Mouse (Mus musculus): ENCODE results near the gene Higd2a.
"Not testable (repeated sequence)": the region's sequence is repeated elsewhere in the genome, so short reads cannot be mapped to it uniquely, and the experiment has no call there.

Gene Higd2a

DNA sequence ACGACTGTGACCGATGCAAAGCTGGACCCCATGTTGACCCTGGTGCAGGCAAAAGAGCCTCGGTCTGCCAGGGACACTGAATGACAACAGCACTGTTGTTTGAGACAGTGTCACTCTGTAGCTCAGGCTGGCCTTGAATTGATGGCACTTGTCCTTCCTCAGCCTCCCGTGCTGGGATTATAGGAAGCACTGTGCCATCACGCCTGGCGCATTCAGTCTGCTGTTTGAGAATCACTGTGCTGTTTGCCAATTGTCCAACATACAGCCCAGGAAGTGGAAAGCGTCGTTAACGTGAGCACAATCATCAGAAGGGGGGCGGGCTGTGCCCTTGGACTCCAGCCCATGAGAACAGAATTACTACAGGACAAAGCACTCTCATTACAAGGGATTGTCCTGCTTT lies 7.9 kb upstream of the Higd2a start:
- DNase-seq (ENCODE audit: low spot score), result no peak

DNA sequence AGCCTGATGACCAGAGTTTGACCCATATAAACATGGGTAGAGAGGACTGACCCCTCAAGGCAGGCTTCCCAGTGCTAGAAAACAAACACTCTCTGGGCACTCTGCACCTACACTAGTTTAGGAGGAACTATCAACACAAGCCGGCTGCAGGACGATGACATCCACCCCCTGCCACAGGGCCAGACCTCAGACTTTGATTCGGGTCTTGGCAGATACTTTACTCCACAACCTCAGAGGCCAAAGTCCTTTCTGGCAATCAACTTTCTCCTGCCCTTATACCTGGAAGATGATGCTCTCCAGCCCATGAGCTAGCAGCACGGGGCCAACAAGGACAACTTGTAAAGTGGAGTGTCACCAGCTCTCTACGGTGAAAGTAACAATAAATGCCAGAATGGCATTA lies 7.1 kb upstream of the Higd2a start:
- no peak for DNase-seq (ENCODE audit: low spot score)

DNA sequence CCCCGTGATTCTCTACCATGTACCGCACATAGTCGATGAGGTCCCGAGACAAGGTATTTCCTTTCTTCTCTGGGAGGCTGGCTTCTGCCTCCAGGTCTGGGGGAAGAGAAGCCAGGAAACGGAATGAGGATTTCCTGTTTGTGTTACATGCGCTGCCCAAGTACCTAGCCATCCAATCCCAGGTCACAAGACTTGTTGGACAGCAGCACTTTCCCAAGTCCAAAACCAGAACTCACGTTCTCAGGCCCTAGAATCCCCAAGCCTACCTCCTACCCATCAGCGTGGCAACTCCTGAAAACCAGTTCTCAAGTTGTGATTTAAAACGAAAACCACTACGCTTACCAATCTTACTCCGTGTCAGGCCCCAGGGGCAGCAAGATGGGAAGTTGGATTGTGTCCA lies 4.2 kb upstream of the Higd2a start:
- DNase-seq (ENCODE audit: low spot score), result no peak

DNA sequence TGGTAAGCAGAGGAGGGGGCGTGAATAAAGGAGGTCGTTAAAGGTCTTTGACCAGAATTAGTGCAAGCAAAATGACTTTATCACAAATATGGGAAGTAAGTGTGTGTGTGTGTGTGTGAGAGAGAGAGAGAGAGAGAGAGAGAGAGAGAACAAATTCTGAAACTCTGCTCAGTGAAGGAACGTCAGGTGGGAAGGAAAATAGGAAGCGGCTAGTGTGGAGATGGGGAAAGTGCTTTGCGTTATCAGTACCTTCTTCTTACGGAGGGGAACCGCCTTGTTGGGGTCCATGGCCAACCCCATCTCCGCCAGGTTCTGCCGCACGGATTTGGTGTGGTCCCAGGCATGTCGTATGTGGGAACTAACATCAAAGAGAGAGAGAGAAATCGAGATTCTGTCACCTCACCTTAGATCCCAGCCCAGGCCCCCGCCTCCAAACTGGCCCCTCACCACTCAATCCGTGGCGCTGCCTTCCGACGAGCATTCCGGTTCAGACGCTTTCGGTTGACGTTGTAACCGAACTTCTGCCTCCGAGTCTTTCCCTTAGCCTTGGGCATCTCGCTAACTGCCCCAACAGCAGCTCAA lies 502 bp upstream of the Higd2a start:
- no peak for DNase-seq (ENCODE audit: low spot score)

DNA sequence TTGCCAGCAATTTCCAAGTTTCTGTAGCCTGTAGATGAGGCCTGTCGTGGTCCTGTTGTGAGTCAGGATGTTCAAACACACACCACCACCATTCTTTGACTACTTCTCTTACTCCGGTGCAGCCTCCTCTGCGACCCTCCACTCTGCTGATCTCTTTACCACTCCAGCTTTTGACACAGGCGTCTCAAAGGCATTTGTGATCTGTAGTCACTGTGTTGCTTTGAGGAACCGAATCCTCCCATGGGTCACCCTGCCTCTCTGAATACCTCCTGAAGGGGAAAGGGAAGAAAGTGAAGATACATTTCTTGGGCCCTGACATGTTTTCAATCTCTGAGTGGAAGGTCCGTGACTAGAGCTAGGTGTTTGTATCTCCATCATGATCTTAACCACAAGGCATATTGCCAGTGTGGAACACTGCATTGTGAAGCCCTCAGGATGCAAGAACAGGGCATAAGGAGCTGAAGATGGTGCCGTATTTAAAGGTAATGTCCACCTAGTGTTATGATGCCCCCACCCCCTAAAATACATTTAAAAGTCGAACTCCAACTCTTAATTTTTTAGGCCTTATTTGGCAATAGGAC lies 1.9 kb downstream of the Higd2a start:
- DNase-seq (ENCODE audit: low spot score), result no peak

DNA sequence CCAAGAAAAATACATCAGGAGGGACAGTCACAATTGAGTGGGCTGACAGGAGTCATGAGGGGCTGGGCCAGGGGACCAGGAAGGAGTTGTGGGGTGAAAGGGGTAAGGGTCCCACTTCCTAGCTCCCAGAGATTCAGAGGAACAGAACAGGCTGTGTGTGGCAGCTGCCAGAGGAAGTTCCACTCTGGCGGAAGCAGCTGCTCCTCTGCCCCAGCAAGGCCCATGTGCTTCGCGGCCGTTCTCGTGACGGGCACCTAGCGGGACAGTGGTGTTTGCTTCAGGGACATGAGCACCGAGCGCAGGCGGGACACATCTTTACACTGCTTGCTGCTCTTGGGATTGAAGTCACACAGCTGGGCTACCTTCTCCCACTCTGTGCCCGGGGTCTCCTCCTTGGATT lies 3.6 kb downstream of the Higd2a start:
- no peak for DNase-seq (ENCODE audit: low spot score)

DNA sequence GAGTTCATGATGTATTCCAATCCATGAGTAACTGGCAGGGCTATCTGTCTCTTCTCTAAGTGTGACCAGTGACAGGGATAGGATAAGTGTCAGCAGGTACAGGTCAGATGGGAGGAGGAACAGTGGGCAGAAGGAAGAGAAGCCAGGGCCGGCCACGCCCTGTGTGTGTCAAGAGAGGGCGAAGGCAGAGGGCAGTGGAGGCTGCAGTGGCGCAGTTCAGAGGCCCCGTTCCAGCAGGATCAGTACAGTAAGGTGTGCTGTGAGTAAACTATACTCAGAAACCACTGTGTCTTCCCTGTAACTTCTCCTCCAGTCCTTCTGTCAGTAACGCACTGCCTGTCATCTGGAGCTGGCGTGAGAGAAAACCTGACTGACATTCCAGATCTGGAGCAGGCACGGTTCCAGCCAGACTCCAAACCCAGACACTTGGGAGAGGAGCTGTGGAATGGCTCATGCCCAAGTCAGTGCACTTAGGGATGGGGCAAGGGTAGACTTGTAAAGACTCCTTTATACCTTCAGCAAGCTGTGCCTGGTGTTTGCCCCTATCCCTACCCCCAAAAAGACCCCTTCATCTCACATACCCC lies 6.2 kb downstream of the Higd2a start:
- no peak for DNase-seq (ENCODE audit: low spot score)

DNA sequence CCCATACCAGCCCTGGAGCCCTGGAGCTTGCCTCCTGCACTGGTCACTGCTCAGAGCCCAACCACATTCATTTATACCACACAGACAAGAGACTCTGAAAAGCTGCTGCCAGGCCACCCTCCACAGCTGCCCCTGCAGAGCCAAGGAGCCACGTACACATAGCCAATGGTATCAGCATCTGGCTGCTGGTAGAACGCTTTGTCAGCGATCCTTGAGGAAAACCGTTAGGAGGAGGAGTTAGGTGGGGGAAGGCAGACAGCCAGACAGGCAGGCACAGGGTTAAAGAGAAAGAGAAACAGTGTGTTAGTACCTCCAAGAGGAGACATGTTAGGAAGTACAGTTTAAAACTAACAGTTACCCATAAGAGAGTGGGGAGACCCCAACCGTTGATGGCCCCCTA lies 6.9 kb downstream of the Higd2a start:
- DNase-seq (ENCODE audit: low spot score), result no peak

DNA sequence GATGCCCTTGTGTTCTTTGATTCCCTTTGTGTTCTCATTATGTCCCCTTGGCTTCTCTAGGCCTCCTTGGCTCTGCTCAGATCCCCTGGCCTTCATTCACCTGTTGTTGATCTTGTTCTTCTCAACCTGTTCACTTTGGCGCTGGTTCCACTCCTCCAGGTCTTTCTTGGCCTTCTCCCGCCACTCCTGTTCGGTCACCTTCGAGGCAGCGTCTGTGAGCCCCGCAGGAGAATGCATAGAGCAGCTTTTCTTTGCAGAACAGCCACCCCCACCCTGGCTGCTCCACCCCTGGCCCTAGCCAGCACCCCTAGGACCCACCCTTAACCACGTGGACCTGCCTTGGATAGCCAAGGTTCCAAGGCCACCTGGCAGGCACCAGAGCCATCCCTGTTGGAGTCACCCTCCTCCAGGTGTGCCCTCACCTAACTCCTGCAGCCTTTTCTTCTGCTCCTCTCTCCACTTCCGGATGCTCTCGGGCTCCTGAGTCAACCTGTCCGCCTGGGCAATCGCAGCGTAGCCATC lies 8.7 kb downstream of the Higd2a start:
- DNase-seq (ENCODE audit: low spot score), result no peak

DNA sequence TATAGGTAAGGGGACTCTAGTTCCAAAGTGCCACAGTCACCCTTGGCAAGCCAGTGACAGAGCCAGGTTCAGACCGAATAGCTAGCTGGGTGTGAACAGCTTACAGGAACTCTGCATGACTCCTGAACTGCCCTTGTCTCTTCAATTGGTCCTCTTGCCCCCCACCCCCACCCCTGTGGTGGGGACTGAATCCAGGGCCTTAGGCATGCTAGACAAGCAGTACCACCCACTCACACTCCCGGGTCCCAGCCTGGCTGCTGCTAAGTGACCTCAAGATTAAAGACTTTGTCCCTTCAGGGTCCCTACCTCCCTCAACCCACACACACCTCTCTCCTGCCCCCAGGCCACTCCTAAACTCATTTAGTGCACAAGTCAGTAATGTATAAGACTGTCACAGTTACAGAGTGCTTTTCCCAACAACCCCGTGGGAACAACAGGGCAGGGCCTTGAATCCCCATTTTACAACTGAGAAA lies 12.7 kb downstream of the Higd2a start:
- DNase-seq (ENCODE audit: low spot score), result no peak

DNA sequence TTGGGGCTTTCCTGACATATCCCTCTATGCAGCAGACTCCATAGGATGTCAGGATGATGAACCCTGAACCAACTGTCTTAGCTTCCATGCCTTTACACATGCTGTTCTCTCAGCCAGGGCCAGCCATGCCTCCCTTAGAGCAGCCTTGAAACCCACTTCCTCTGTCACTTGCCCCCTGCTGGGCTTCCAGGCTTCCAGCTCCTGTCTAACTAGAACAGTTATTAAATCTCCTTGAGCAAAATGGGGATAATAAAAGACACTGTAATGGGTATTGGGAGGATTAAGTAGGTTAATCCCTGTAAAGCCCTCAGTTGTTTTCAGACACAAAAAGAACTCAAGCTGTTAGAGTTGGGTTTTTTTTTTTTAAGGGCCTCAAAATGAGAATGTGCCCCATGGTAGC lies 13.5 kb downstream of the Higd2a start:
- DNase-seq (ENCODE audit: low spot score), result no peak

DNA sequence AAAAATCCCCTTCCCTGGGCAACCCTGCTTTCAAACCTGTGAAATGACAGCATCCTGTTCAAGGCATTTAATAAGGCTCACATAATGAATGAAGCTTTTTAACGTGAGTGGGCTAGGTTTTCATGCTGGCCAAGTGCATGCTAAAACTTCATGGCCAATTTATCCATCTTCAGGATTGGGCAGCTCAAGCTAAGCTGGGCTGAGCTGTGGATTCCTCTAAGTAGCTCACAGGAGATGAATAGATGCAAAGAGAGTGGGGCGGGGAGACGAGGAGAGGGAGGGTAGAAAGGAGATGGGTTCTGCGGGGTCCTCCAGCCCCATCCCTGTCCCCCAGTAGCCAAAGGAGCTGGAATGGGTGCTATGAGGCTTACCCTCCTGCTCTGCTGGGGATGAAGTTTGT lies 14.2 kb downstream of the Higd2a start:
- no peak for DNase-seq (ENCODE audit: low spot score)

DNA sequence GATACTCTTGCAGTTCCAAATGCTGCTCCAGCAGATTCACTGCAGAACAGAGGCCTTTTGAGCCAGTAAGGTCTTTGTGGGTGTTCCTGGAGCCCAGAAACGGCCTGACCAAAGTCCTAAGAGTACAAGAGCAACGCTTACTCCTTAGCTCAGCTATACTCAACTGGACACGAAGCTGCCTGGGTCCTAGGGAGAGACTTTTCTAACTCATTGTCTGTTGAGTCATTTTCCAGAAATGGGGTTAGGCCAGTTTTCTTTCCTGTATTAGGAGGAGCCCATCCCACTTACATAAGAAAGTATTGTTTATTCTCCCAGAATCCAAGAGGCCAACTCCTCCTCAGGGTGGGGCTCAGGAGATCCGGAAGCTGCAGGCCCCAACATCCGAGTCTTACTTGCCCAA lies 15.4 kb downstream of the Higd2a start:
- no peak for DNase-seq (ENCODE audit: low spot score)

DNA sequence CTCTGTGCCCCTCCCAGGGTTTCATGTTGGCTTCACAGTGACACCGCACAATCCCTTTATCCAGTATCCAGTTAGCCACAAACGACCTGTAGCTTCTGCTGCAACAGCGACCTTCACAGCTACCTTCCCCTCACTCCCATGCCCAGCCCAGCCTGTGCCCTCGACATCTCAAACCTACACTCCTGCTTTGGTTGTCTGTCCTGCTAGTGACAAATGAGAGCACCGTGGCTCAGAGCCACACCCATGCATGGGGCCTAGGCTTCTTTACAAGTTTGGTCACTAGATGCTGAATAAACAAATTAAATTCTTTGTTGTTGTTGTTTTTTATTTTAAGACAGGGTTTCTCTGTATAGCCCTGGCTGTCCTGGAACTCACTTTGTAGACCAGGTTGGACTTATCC lies 17.2 kb downstream of the Higd2a start:
- no peak for DNase-seq (ENCODE audit: low spot score)

DNA sequence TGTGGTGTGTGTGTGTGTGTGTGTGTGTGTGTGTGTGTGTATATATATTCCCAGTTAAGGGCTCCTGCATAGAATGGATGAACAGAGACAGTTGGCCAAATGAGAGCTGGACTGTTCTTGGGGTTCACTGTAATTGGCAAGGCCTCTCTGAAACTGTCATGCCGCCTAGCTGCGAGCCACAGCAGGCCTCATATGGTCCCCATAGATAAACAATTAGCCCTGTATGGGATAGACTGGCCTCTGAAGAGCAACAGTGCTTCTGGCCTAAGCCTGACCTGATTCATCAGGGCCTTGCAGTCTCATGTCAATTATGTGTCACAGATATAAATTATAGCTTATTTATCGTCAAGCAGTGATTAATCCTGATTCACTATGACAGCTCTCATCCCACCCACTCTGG lies 18.0 kb downstream of the Higd2a start:
- no peak for DNase-seq (ENCODE audit: low spot score)

DNA sequence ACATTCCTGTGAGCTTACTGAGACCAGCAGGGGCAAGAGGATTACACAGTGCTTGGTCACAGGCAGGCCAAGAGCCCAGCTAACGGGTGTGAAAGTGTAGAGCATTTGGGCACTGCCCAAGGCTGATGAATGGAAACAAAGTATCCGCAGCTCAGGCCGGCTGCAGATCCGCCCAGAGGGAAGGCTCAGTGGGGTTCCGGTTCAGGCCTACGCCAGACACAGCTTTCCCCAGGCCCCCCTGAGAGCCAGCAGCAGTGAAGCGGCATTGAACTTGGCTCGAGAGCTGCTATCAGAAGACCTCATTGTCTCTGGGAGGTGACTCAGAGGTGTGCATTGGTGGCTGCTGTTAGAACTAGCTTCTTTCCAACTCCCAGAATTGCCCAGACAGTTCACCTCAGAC lies 18.7 kb downstream of the Higd2a start:
- DNase-seq (ENCODE audit: low spot score), result peak; percentile 26

DNA sequence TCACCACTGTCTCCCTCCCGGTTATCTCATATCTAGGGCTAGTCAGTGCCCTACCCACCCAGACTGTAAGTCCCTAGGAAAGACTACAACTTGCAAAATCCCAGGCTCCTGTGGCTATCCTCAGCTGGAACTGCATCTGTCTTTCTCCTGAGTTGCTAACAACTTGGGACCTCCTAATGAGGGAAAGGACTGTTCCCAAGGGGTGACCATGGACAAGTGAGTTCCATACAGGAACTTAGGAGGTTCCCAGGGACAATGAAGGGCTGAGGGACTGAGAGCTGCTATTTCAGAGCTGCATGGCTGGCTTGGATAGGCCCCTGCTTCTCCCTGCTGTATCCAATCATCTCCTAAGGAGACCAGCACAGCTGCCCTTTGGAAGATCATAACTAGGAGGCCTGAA lies 19.3 kb downstream of the Higd2a start:
- no peak for DNase-seq (ENCODE audit: low spot score)

DNA sequence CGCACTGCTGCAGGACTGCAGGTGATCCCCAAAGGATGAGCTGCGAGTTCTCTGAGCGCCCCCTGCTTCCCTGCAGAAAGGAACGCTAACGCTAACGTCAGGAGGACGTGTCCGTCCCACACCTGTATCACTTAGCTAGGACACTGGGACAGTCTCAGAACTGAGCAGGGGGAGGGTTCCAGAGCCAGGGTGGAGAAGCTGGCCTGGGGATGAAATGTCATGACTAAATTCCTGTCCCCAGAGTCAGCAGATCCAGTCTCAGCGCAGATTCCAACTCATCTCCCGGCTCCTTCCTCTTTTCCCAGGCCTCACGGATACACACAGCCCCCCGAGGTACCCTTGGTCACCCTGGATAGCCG lies 20.6 kb downstream of the Higd2a start:
- peak; percentile 33 for DNase-seq (ENCODE audit: low spot score)

DNA sequence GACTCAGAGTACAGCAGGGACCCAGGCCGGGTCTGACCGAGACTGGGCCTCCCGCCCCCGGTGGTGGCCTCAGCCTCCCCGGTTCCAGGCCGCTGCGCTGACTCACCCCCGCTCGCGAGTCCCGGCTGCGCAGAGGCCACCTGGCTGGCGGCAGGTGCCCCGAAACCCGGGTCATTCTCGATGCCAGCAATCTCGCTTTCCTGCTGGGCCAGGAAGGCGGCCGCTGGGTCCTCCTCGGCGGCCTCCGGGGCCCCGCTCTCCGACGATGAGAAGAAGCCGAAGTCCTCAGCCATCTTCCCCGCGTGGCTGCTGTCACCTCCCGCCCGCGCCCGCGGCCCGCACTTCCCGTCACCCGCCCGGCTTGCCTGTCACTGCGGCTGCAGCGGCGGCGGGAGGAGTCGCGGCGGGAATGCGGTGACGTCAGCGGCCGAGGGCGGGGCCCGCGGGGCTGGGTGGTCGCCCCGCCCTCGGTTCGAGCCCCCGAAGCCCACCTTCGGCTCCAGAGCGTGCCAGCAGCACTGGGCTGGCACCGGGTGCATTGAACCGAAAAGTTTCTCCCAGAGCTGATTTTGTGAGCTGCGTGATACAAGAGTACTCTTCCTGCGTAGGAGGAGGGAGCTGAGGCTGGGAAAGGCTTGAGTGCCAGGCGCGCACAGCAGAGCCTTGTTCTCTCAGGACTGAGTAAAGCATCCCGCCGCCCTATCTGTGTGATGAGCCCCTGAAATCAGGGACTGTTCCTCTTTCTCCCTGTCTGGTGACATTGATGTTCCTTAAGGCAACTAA lies 21.2 kb downstream of the Higd2a start, which contains the start of gene Cltb:
Gene Cltb, minus strand, starts transcription at position 373 of the 783 bp plus-strand sequence.
- DNase-seq (ENCODE audit: low spot score), result peak; percentile 94

DNA sequence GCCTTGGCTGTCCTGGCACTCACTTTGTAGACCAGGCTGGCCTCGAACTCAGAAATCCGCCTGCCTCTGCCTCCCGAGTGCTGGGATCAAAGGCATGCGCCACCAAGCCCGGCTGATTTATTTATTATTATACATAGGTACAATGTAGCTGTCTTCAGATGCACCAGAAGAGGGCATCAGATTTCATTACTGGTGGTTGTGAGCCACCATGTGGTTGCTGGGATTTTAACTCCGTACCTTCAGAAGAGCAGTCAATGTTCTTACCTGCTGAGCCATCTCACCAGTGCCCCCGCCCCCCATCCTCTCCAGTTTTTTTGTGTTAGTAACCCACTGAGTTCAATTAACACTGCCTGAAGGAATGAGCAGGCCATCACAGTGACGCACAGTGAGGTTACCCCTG lies 23.1 kb downstream of the Higd2a start:
- not testable (repeated sequence) for DNase-seq (ENCODE audit: low spot score)

DNA sequence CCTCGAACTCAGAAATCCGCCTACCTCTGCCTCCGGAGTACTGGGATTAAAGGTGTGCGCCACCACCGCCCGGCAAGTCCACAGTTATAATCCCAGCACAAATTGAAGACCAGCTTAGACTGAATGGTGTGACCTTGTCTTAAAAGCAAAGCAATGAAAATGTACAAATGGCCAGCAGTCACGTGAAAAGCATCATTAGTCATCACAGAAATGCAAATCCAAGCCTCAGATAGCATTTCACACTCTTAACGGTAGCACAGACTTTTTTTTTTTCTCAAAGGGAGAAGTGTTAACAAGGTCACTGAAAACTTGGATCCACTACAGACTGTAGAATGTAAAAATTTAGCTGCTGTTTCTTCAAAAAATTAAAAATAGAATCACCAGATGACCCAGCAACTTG lies 26.3 kb downstream of the Higd2a start:
- no peak for DNase-seq (ENCODE audit: low spot score)

DNA sequence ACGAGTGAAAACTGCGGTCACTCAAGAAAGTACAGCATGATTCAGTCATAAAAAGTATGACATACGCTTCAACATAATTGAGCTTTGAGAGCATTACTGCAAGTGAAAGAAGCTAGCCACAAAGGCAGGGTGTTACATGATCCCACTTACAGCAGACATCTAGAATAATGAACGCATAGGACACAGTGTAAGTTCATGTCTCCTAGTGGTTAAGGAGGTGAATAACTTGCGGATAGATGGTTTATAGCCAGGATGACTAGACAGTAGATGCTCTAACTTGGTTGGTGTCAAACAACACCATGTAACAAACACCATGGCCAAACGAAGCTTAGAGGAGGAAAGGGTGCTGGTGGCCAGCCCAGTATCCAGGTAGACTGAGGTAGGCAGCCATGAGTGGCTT lies 27.0 kb downstream of the Higd2a start:
- no peak for DNase-seq (ENCODE audit: low spot score)
